Mouse (Mus musculus): ENCODE measurements at regions not wholly inside any gene's neighbourhood (a gene's known extent, or its start where the extent isn't known, plus 50 kb on each side); places are given as distances from the start of the nearest gene placed in this dataset.
"Not testable (repeated sequence)": the region's sequence is repeated elsewhere in the genome, so short reads cannot be mapped to it uniquely, and the experiment has no call there.

DNA sequence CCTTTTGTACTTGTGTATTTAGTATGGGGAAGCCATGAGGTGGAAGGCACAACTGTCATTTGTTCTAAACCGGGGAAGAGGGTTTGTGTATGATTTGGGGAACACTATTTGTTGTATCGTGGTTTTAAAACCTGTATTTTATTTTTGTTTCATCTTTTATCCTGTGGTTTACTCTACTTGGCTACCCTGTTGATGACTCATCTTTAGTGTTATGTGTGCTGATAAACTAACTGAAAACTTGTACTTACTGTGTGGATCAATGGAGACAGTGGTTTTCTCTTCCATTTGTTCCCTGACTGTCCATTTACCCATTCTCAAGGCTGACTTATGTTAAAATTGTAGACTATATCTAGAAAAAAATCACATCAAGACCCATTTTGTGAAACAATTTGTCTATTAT is 512.8 kb downstream of the Serpinb8 start:
- in situ Hi-C loops (cut with MboI, MseI) = no loop called here

DNA sequence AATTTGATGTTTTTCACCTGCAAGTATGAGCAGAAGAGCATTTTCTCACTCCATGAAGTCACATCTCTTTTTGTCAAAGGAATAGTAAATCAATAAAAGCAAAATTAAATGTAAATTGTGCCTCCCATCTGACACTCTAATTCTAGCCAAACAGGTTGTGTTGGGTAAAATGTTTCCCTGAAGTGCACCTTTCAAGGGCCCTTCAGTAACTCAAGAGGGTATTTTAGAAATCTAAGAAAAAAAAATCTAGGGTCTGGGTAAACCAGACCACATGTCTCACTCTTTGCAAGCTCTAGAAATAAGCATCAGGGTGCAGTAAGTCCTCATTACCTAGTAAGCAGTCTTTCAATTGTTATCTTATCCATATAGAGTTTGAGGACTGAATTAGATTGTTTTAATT is 521.2 kb downstream of the Serpinb8 start:
- in situ Hi-C loops (cut with MboI, MseI) = no loop called here

DNA sequence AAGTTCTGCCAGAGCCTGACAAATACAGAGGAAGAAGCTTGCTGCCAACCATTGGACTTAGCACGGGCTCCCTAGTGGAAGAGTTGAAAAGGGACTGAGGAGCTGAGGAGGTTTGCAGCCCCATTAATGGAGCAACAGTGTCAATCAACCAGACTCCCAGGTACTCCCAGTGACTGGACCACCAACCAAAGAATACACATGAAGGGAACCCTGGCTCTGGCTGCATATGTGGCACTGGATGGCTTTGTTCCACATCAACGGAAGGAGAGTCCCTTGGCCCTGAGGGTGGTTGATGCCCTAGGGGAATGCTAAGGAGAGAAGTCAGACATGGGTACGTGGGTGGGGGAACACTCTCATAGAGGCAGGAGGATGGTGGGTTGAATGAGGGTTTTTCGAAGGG is 537.6 kb downstream of the Serpinb8 start:
- in situ Hi-C loops (cut with MboI, MseI) = no loop called here

DNA sequence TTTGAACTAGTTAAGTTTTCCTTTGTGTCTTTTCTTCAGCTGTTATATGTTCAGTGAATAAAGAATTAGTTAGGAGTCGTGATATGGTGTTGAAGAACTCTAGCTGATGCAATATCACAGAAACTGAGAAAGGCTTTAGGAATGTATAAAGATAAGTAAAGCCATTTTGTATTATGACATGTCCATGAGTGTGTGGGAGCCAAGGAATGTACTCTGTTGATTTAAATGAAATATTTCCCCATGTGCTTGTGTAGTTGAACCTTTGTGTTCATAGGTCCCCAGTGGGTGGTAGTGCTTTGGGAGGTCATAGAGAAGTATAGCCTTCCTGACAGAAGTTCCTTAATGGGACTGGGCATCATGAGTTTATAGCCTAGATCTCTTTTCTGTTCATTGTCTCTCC is 542.2 kb downstream of the Serpinb8 start:
- in situ Hi-C loops (cut with MboI, MseI) = no loop called here

DNA sequence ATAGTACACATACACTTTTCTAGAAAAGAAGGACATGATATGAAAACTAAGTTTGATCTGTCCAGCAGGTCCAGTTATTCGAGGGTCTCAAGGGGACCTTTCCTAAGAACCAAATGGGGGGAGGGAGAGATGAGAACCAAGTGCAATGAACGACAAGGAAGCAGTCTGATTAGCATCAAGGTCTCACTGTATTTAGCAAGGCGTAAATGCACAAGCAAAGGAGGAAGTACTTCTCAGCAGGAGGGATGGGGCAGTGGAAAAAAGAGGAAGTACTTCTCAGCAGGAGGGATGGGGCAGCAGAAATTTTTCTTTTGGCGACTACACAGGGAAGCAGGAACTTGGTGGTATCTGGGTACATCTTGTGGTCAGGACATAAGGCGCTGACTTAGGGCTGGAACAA is 545.5 kb downstream of the Serpinb8 start:
- in situ Hi-C loops (cut with MboI, MseI) = not testable (repeated sequence)

DNA sequence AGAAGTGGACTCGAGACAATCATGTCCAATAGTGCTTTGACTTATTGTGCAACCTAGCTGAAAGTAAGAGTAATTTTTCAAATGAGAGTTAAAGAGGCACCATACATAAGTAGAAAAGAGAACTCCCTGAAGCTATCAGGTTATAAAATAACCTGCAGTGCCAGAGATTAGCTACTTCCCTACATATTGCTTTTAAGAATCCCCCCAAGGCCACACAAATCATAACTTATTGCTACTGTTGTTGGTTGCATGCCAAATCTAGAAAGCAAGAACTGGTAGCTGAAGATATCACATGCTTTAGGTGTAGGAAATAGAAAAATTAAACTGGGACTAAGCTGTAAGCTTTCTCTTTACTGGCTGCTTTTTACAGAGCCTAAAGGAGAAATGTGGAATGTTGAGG is 554.3 kb downstream of the Serpinb8 start:
- in situ Hi-C loops (cut with MboI, MseI) = no loop called here

DNA sequence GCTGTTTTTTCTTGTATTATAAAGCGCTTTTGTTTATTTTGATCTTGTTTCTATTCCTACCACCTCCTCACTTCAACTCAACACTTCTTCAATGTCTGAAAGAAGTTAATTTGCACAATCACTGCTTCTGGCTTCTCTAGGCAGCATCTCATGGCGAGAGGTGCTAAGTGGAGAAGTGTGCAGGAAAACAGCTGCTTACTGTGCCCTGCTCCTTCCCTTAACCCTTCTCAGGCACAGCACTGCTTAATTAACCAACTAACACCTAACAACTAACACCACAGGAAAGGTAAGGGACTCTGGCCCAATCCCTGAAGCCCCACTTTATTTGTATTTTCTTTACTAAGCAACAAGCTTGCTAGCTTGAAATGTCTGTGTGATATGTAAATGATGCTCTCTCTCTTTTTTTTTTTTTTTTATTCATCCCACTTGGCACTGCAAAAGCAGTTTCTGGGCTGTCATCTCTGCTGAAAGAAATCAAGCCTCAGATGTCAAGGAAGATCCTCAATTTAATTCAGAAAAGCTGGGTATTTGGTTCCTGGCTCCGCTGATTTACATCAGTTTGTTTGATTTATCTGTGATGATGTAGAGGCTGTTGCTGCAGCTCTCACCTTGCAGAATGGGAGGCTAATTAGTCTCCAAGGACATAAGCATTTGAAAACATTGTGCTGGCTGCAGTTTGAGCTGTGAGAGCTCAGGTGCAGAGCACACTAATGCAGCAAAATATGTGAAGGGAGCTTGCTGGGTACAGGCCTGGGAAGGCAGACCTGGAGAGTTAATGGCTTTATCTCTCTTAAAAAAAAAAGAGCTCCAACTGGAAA is 591.8 kb downstream of the Serpinb8 start:
- in situ Hi-C loops (cut with MboI, MseI) = no loop called here

DNA sequence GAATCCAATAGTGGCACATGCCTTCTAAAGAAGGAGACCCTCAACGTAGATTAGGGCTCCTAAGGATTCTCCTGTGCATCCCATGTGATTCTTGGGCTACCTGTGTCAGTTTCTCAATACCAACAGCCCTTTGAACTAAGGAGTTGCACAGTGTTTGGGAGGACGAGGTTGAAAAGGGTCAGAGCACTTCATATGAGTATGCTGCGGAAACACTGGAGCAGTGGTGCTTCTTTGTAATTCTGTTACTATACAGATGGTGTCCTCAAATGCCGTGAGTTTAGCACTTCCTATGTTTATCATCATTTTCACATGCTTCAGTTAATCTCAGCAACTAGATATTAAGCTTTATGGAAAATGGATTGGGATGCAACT is 592.3 kb downstream of the Serpinb8 start:
- in situ Hi-C loops (cut with MboI, MseI) = no loop called here

DNA sequence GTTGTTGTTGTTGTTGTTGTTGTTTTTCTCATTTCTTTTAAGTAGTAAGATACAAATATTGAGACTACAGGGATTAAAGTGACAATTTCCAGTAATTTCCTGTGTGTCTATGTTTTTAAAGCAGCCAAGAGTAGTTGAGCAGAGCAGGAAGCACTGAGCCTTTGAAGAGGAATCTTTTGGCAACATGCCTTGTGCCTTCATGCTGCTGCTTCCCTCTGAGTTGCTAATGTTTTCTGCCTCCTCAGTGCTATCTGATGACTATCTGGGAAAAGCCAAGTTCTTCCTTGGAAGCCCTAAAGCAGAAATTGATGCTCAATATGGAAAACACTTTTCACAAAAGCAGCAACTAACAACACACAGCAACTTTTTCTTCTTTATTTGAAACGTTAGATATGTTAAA is 634.2 kb downstream of the Serpinb8 start:
- in situ Hi-C loops (cut with MboI, MseI) = no loop called here

DNA sequence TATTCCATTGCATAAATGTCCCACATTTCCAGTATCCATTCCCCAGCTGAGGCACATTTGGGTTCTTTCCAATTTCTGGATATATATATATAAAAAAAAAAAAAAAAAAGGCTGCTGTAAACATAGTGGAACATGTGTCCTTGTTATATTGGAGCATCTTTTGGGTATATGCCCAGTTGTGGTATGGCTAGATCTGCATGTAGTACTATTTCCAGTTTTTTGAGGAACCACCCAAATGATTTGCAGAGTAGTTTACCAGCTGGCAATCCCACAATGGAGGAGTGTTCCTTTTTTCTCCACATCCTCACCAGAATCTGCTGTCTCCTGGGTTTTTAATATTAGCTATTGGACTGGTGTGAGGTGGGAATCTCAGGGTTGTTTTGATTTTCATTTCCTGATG is 650.3 kb downstream of the Serpinb8 start:
- in situ Hi-C loops (cut with MboI, MseI) = no loop called here

DNA sequence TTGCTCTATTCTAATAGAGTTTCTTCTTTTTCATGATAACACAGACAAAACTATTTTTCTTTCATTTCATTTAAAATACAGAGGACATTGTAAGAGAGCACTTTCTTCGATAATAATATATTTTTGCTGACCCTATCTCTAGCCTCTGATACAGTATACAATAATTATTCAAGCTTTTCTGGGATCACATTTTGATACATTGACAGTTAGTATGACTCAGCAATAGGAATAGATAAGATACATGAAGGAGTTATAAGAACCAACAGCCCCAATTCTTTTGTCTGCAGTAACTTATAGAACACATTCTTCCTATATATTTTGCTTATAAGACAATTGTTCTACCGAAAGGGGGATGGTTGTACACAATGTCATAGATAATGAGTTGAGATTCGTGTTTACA is 665.3 kb downstream of the Serpinb8 start:
- in situ Hi-C loops (cut with MboI, MseI) = no loop called here

DNA sequence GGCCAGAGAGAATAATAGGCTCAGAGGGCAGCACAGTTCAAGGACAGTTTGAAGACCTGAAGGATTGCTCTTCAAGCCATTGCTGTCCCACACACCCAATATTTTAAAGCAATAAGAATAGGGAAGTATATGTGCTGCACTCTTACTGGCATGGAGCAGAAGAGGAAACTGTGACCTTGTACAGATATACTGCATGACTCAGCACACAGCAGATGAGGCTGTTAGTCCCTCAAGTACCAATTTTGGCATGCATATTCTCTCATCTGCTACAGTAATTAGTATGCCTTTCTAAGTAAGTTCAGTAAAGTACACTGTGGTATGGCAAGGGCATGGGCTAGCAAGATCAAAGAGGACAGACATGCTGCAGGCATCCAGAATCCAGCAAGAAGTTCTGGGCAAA is 669.5 kb downstream of the Serpinb8 start:
- in situ Hi-C loops (cut with MboI, MseI) = no loop called here

DNA sequence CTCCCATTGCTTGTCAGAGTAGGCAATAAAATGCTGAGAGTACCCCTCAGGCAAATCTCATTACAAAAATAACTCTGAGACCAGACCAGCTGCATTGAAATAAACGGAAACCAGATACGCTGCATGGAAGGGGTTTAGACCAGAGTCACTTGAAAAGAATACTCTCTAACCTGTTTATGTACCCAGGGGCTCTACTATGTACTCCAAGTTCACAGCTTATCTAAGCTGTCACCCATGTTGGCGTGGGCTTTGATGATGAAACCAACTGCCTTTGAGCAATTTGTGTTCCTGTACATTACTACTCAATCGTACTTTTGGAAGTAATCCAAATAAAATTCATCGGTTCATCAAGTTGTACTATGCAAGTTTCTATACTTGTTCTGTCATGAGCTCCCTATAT is 692.3 kb downstream of the Serpinb8 start:
- in situ Hi-C loops (cut with MboI, MseI) = no loop called here

DNA sequence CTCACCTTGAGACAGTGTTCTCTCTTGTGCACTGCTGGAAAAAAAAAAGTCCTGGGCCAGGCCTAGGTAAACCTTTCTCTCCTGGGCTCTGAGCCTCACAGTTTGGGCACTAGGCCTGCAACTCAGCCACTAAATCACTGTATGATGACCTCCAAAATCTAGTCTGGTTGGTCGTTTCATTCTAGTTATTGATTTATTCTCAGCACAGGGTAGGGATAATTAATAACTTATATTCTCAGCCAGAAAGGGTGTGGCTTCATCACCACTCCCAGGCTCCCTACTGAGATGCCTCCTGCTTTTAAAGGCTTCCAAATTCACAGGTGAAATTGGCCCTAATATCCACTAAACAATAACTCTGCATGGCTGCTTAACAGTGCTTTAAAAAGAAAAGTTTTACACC is 696.8 kb downstream of the Serpinb8 start:
- in situ Hi-C loops (cut with MboI, MseI) = no loop called here
